Mouse (Mus musculus) layer of hippocampus, adult 8-10 months (tissue): ENCODE results near the gene Vmn1r220. TPM values are rescaled to one million over a fixed set of nuclear protein-coding genes. Genes with fewer than 3 reads are reported as not detected.
A peak's percentile ranks its signal among the peaks of the same experiment; 100 is the strongest.
"Not testable (repeated sequence)": the region's sequence is repeated elsewhere in the genome, so short reads cannot be mapped to it uniquely, and the experiment has no call there.

ENCODE experiments used
- DNase-seq, 2 experiments: peaks; one replicate each; pipeline ENCODE4 v3.0.0; 2022; ENCODE audit warnings: low spot score in 2 of 2
- total RNA-seq, 4 experiments: library from RNA; stranded (reverse); gene quantifications; 2 replicates each; pipeline ENCODE4 v1.2.4; 2022

The Vmn1r220 gene
- not detected for total RNA-seq

- DNase-seq = no peak
Measured at GRCm38 (mm10) chr13:23187875-23188274, at the start of gene Vmn1r220. Gene Vmn1r220, minus strand, starts transcription at chr13:23187975.

- DNase-seq = not testable (repeated sequence)
Measured at GRCm38 (mm10) chr13:23235847-23236246, 48.1 kb upstream of the Vmn1r220 start, which contains the start of gene Vmn1r222. Gene Vmn1r222, minus strand, starts transcription at chr13:23235947.

- DNase-seq = not testable (repeated sequence)
Measured at GRCm38 (mm10) chr13:23213827-23214226, 26.1 kb upstream of the Vmn1r220 start, which contains the start of gene Vmn1r221. Gene Vmn1r221, plus strand, starts transcription at chr13:23214127.

GRCm38 (mm10) chr13:23203885-23204284, 16.1 kb upstream of the Vmn1r220 start:
- DNase-seq = not testable (repeated sequence)

GRCm38 (mm10) chr13:23166471-23166870, 21.3 kb downstream of the Vmn1r220 start:
- not testable (repeated sequence) for DNase-seq

GRCm38 (mm10) chr13:23159012-23159411, 28.8 kb downstream of the Vmn1r220 start, which contains the start of gene Vmn1r219:
Gene Vmn1r219, plus strand, starts transcription at chr13:23159312.
- no peak for DNase-seq

- DNase-seq = no peak
Measured at GRCm38 (mm10) chr13:23157848-23158247, 29.9 kb downstream of the Vmn1r220 start.

GRCm38 (mm10) chr13:23138880-23139279, 48.9 kb downstream of the Vmn1r220 start:
- DNase-seq = peak; percentile 5 to 12

- DNase-seq = no peak
Measured at GRCm38 (mm10) chr13:23133501-23133900, 54.3 kb downstream of the Vmn1r220 start.

- no peak for DNase-seq
Measured at GRCm38 (mm10) chr13:23133099-23133498, 54.7 kb downstream of the Vmn1r220 start, which contains the start of gene Vmn1r218. Gene Vmn1r218, plus strand, starts transcription at chr13:23133155.

Other genes with a start within 250 kb of the Vmn1r220 start
- not detected for gene Vmn1r213, start 180.3 kb downstream of the Vmn1r220 start, total RNA-seq
- gene Vmn1r214, start 157.6 kb downstream of the Vmn1r220 start, total RNA-seq = not detected
- not detected for gene Vmn1r215, start 120.0 kb downstream of the Vmn1r220 start, total RNA-seq
- gene Vmn1r217, start 69.7 kb downstream of the Vmn1r220 start, total RNA-seq = not detected
- under 1 TPM in 1 of 4 experiments, not detected in 3; 0.04 TPM for gene Vmn1r218, start 54.8 kb downstream of the Vmn1r220 start, total RNA-seq
- not detected for gene Vmn1r219, start 28.7 kb downstream of the Vmn1r220 start, total RNA-seq
- gene Vmn1r221, start 26.2 kb upstream of the Vmn1r220 start, total RNA-seq = not detected
- not detected for gene Vmn1r222, start 48.0 kb upstream of the Vmn1r220 start, total RNA-seq
- gene Vmn1r223, start 59.2 kb upstream of the Vmn1r220 start, total RNA-seq = not detected
- 10 to 100 TPM; 26.0 to 33.5 (median 30.2) TPM for gene Zfp322a, start 181.2 kb upstream of the Vmn1r220 start, total RNA-seq
- gene Abt1, start 235.9 kb upstream of the Vmn1r220 start, total RNA-seq = 1 to 10 TPM; 8.0 to 9.0 (median 8.7) TPM